Mouse (Mus musculus) CD4-positive, CD25-positive, alpha-beta regulatory T cell, adult 2 months (primary cell): ENCODE data around the gene Spesp1.

Experiments used
- DNase-seq: peaks from one replicate; pipeline ENCODE4 v3.0.0-alpha.2; 2012; ENCODE audit warnings: low read depth, low spot score

Spesp1 gene

DNA sequence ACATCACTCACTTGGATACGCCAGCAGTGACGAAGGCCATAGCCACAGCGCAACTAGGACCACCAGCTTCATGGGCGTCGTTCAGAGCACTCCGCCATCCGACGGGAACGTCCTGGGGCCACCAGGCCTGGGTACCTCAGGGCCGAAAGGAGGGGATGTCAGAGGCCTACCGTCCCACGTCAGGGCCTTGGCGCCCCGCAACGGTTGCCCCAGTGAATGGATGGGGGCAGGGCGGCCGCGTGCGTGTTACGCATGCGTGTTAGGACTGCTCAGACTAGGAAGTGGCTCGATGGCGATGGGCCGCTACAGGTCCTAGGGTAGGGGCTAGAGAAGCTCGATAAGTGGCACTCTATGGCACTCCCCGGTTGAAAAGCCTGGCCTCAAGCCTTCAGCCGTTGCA is at the start of gene Spesp1:
Gene Spesp1, minus strand, starts transcription at position 218 of the 400 bp plus-strand sequence.
- no peak for DNase-seq

DNA sequence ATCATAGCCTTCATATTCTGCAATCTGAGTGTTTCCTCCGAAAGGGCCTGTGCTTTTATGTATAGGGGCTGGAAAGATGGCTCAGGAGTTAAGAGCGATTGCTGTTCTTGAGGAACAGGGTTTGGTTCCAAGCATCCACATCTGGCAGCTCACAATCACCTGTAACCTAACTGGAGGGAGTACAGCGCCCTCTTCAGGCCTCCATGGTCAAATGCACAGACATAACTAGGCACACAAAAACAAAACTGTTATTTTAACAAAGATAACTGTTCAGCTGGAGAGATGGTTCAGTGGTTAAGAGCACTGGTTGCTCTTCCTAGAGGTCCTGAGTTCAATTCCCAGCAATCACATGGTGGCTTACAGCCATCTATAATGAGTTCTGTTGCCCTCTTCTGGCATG is 44.0 kb upstream of the Spesp1 start:
- DNase-seq, result peak; percentile 37

DNA sequence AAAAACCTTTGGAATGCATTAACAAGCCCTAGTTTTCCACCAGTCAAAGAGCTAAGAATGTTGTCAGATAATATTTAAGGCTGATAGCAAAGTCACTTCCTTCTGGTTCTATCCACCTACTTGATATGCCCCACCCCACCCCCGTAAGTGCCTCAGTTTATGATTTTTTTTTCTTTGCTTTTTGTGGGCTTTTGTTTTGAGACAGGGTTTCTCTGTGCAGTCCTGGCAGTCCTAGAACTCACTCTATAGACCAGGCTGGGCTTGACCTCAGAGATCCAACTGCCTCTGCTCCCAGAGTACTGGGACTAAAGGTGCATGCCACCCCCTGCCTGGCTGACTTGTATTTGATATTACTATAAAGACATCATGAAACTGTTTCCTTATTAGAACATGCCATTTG is 41.8 kb upstream of the Spesp1 start:
- no peak for DNase-seq

DNA sequence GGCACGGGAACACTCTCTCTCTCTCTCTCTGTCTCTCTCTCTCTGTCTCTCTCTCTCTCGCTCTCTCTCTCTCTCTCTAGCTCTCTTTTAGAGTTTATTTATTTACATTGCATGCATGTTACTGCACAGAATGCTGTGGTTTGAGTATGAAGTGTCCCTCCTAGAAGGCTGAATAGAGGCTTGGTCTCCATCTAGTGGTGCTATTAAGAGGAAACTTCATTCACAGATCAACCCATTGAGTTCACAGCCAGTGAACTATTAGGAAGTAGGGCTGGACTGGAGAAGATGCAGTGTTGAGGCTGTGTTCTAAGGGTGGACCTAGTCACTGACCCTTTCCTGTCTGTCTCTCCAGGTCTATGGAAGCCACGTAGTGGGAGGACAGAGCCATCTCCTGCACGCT is 36.7 kb upstream of the Spesp1 start:
- no peak for DNase-seq

DNA sequence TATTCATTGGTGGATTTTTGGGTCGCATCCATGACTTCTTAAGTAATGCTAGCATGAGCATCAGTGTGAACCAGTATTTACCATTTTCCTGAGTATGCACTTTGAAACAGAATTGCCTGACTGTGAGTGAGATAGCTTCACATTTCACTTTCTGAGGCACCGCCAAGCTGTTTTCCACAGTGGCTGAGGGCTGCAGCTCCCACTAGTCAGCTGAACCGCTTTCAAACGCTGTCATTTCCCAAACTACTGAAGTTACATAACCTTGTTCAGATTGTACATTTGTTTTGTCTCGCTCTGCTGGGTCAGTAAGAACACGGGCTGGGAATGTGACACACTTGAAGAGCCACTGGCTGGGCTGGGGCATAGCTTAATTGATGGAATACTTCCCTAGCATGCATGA is 33.5 kb upstream of the Spesp1 start:
- DNase-seq, result no peak

DNA sequence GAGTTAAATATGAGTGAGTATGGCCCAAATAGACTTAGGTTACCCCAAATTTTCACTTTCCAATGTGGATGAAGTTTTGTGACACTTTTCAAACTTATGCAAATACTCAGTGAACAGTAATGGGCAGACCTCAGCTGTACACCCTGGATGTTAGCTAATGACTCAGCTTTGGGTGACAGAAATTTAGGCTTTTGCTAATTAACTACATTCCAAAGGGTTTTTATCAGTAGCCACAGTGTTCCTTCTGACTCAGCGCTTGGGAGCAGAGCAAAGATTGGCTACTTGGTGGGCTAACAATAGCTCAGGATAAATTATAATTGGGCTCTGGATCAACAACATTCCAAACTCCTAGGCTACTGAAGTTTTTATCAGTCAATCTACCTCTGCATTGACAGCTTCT is 14.9 kb upstream of the Spesp1 start:
- no peak for DNase-seq

DNA sequence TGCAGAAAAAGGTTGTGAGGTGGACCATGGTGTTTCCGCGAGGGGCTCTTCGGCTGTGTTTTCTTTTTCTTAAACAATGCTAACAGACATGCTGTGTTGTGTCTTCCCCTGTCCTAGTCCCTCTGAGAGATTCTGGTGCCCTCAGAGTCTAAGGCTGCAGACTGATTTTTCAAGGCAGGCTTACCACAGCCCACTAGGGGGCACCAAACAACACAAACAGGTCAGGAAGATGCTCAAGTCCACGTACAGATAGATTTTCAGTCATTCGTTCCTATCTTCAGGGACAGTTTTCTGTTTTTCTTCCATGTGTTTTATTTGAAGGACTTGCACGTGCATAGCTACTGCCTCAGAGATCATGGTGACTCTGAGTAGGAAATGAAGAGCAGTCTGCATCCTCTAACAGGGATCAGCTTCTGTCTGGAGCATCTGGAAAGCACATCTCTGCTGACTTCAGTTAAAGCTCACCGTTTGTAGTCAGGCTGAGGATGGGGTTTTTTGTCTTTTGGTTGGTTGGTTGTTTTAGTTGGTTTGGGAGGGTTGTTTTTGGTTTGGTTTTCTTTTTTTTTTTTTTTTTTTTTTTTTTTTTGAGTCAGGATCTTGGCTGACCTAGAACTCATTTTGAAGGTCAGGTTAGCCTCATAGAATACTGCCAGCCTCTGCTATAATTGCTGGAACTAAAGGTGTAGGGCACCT is 13.1 kb upstream of the Spesp1 start:
- peak; percentile 91 for DNase-seq

DNA sequence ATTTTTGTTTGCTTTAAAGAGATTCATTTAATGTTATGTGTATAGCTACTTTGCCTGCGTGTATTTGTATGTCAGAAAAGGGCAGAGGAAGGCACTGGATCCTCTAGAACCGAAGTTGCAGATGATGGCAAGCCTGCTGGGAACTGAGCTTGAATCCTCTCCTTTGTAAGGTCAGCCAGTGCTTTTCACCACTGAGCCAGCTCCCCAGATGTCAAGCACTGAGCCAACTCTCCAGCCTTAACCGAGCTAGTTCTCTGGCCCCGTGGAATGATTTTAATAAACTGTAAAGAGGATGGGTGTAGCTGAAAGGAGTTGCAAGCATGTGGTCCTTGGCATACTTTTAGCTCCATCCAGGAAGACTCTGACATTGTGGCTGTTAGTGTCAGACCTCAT is 5.6 kb upstream of the Spesp1 start:
- DNase-seq, result no peak

DNA sequence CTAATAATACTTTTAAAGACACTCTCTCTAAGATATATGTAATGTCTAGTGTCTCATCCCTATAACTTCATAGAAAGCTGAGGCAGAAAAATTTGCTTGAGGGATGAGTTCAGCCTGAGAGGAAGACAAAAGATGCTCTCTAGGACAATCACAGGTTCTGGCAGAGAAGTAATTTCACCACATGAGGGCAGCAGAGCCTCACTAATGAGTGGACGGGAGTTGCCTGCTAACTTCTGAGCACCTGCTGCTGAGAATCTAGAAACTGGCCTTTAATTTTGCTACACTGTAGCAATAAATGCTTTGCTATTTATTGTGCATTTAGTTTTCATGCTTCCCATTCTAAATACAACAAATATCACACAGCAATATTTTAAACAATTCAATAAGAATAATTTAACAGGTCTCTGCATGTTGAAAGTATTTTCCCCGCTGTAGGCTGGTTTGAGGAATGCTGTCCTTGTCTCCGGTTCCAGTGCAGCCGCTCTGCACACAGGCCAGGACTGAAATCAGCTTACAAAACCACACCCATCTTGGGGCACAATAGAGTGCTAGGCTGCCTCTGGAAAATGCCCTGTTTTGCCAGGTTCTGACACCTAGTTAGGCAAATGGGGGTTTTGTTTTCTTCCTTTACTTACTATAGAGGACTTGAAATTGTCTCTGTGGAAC is 5.1 kb upstream of the Spesp1 start:
- peak; percentile 87 for DNase-seq

DNA sequence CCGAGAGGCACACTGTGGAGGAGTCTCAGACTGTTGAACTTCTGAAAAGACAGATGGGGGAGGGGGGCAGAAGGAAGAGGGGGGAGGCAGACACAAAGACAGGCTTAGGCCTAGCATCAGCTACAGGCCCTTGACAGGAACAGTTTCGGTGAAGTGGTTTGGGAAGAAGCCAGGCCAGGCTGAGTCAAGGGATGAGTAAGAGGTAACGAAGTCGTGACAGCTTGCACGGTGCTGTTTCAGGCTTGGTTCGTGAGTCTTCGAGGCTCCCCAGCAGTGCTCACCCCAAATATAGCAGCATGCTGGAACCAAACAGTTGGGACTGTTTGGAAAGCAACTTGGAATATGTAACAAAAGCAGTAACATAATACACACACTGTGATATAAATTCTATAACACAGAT is 2.3 kb upstream of the Spesp1 start:
- DNase-seq, result no peak

DNA sequence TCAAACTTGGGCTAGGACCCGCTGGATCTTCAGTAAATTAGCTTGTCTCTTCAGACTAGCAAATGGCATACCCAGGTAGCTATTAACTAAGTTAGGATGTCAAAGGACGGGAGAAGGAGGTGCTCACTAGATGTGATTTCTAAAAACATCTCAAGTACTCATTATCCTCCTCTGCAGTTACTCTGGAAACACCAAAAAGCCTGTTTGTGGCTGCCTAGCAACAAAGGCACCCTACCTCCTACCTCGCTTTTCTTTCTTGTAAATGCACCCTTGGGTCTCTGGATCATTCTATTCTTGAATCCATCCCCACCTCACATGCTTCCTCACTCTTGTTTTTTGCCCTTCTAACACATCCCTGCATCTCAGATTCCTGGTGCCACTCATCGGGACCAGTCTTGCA is 5.1 kb downstream of the Spesp1 start:
- DNase-seq, result no peak

DNA sequence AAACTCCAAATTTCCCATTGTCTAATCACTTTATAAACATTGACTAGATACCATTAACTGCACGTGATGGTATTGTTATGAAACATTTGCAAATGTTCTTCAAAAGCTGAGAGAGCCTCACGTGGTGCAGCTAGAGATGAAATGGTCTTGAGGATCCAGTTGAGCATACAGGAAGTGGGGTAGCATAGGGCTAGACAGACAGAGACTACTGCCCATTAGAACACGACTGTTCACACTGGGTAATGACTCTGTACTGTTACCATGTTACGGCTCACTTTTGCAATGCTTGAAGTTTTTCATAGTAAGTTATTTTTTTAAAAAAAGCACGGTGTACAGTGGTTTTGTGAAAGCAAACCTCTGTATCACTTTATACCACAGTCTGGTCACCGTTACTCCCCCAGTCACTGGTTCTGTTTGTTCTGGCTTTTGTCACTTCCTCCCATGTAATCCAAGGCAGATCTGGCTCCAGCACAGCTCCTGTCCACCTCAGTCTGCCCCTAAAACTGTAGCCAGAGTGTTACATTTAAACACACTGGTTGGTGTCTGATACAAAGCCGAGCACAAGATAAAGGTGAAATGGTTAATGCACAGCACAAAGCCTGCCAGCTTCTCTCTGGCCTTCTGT is 11.1 kb downstream of the Spesp1 start:
- no peak for DNase-seq

DNA sequence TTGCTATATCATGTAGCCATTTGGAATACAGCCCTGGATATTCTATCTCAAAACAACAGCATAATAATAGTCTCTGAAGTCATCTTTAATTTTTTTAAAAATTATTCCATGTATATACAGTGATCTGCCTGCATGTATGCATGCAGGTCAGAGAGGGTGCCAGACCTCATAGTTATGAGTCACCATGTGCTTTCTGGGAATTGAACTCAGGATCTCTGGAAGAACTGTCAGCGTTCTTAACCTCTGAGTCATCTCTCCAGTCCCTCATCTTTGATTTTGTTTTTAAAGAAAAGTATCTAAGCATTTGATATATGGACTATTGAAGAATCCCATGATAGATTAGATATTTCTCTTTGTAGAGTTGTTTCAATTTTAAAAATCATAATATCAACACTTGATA is 12.8 kb downstream of the Spesp1 start:
- DNase-seq, result no peak

DNA sequence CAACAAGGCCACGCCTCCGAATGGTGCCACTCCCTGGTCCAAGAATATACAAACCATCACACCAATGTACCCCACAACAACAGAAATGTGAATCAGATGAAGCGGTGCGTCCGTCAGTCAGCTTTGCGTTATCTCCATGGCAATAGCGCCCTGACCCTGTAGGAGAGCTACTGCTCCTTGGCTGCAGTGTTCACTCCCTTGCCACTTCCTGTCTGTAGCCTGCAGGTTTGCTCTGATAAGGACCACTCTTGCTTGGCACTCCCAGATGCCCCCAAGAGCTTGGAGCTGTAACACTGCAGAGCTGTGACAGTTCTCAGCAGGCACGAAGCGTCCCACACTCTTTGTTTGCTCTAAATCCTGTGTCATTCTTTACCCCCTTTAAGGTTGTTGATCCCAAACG is 16.7 kb downstream of the Spesp1 start:
- DNase-seq, result no peak

DNA sequence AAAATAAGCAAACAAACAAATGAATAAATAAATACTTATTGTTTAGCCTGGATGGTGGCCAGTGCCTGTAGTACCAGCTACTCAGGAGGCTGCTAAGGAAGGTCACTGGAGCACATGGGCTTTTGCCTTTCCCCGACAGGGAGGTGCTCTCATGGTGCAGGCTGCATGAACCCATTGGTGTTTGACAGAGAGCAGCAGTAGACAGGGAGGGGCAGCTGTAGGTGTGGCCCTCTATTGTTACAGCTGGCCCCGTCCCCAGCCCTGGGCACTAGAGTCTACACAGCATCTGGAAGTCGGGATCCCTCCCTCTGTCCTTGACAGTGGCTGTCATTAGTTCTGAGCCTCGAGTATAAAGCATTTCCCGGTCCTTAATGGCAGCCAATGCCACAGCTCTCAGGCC is 18.4 kb downstream of the Spesp1 start:
- no peak for DNase-seq

DNA sequence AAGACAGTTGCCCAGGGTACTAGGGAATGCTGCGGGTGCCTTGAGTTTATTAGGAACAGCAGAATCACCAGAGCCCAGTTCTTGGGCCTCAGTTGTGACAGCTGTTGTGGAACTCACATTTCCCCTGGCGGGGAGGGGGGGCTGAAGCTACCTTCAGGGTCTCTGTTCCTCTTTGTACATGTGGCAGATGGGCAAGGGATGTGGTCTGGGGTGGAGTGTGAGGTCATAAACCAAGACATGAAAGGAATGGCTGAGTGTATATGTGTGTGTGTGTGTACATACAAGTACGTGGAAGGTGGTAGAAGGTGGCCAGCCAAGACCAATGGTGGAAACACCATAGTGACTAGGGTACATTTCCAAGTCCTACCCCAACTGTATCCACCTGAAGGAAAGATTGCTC is 20.6 kb downstream of the Spesp1 start:
- no peak for DNase-seq

DNA sequence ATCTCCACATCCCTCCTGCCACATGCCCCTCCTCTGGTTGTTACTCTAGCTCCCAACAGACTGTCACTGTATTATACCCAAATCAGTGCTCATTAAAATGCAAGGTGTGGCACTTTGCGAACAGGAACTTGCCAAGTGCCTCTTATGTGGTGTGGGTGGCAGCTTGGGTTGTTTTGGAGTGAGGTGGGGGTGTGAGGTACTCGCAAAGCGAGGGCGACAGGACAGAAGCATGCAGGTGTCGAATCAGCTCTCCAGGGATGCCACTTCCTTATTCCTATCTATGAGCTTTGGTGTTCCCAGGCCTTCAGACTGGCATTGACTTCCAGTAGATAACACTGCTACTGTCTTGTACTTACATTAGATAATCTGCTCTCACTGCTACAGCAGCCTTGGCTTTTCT is 21.0 kb downstream of the Spesp1 start:
- DNase-seq, result no peak

DNA sequence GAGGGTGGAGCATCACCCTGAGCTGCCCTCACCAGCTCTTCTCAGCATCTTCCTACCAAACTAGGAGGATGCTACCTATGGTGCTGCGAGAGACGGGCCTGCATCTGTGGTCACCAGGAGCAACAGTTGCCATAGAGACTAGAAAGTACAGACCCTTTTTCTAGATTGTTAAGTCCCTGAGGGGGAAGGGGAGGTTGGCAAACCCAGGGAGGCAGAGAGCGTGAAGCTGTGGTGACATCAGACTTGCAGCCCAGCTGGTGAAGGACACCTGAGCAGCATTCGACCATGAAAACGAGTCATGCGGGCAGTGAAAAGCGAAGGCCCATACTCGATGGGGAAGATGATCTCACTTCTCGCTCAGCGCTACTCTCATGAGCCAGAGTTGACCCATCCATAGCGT is 24.0 kb downstream of the Spesp1 start:
- no peak for DNase-seq

DNA sequence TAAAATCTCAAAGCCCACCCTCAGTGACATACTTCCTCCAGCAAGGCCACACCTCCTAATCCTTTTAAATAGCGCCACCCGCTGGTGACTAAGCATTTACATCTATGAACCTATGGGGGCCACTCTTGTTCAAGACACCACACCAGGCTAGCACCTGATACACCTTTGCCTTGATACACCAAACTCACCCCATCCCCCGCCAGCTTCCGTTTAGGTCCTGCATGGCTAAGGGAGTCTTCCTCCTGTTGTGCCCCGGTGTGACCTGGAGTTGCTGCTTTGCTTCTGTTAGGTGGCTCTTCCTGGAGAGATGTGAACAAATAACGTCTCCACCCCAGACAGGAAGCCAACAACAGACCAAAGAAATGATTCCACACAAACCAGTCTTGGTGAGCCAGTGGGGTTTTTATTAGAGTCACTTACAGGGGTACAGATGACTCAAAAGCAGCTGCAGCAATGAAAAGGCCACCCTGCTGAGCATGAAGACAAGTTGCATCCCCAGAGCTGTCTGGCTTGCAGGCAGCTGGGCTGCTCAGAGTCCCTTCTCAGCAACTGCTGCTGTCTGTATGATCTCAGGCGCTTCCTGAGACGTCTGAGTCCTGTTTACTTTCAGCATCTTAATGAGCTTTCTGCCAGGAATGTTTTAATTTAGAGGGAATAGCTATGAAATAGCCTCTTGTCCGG is 26.0 kb downstream of the Spesp1 start:
- peak; percentile 24 for DNase-seq

DNA sequence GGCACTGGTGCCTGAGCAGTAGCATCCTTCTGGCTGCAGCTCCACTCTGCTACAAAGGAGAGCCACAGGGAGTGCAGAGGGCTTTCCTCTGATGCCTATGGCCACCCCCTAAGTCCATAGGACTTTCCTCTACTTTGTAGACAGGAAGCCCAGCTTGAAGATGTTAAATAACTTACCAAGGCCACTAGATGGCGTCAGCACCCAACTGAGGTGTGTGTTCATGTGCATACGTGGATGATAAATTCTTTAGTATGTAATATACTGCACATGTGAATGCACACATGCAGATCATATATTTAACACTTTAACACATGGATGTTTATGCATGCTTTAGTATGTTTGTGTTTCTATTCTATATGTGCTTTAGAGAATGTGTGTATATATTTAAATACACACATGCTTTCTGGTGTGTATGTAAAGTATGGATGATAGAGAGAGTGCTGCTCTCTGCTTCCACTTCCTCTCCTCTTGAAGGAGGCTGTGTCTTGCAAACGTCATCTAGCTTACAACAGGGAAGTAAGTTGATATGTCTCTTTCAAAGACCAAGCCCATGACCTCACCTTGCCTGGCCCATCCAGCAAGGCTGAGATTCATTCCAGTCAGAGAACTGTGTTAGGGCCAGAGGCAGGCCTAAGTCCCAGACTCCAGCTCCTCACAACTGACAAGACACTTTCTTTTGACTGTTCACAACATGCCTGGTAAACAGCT is 28.1 kb downstream of the Spesp1 start:
- peak; percentile 69 for DNase-seq

DNA sequence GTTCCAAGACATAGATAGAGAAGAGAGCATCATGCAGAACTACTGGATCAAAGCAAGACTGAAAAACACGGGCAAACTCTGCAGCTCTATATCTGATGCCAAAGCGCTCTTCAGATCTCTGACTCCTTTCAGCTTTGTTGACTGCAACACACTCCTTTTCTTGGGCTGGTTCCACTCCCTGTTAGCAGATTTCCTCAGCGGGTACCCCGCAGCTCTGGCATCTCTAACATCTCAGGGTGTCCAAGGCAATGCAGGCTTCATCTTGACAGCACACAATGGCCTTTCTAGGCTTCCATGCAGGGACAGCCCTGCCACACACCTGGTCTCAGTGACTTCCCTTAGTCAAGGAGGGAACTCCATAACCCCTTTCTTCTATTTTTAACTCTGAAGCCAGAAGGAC is 31.7 kb downstream of the Spesp1 start:
- no peak for DNase-seq

DNA sequence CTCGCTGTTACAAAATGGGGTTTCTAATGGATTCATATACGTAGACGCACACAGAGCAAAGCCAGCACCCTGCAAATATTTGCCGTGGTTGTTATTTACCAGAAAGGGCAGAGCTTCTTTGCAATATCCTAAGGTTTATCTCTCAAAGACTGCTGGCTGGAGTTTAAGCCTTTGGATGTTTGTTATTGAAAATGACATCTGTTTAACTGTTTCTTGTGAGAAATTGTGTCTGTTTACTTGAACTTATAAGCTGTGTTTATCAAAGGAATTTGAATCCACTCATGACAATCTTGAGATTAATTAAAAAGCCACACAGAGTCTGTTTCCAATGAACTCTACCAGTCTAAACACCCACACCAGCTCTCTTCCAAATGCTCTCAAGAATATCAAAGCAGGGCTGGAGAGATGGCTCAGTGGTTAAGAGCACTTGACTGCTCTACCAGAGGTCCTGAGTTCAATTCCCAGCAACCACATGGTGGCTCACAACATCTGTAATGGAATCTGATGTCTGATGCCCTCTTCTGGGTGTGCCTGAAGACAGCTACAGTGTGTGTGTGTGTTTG is 35.5 kb downstream of the Spesp1 start:
- no peak for DNase-seq
